Mouse (Mus musculus) retina, embryonic 14.5 days (tissue): ENCODE data around the gene Sertad3.
A peak's percentile ranks its signal among the peaks of the same experiment; 100 is the strongest.

Experiments
- DNase-seq: peaks from one replicate; pipeline ENCODE4 v3.0.0-alpha.2; 2015; ENCODE audit warnings: low spot score

The Sertad3 gene

GRCm38 (mm10) chr7:27473156-27473834, at the start of gene Sertad3:
Gene Sertad3, plus strand, starts transcription at chr7:27473768.
- DNase-seq: peak; percentile 99

GRCm38 (mm10) chr7:27427387-27427786, 46.2 kb upstream of the Sertad3 start:
- no peak for DNase-seq

- DNase-seq: no peak
Measured at GRCm38 (mm10) chr7:27428002-27428401, 45.6 kb upstream of the Sertad3 start.

GRCm38 (mm10) chr7:27429135-27429534, 44.4 kb upstream of the Sertad3 start:
- DNase-seq: no peak

GRCm38 (mm10) chr7:27433349-27433748, 40.2 kb upstream of the Sertad3 start:
- DNase-seq: no peak

GRCm38 (mm10) chr7:27433794-27434193, 39.8 kb upstream of the Sertad3 start:
- DNase-seq: no peak

GRCm38 (mm10) chr7:27437544-27437943, 36.0 kb upstream of the Sertad3 start:
- DNase-seq: peak; percentile 53

- no peak for DNase-seq
Measured at GRCm38 (mm10) chr7:27440014-27440413, 33.6 kb upstream of the Sertad3 start.

GRCm38 (mm10) chr7:27446051-27446450, 27.5 kb upstream of the Sertad3 start:
- no peak for DNase-seq

- peak; percentile 52 for DNase-seq
Measured at GRCm38 (mm10) chr7:27446521-27447418, 26.8 kb upstream of the Sertad3 start.

GRCm38 (mm10) chr7:27447419-27448286, 25.9 kb upstream of the Sertad3 start, which contains the start of the genes Sptbn4 and Blvrb:
Gene Sptbn4, minus strand, starts transcription at chr7:27447686.
Gene Blvrb, plus strand, starts transcription at chr7:27447978.
- peak; percentile 100 for DNase-seq

- no peak for DNase-seq
Measured at GRCm38 (mm10) chr7:27448421-27449206, 25.0 kb upstream of the Sertad3 start.

- DNase-seq: peak; percentile 78
Measured at GRCm38 (mm10) chr7:27449256-27449862, 24.2 kb upstream of the Sertad3 start.

GRCm38 (mm10) chr7:27451359-27451758, 22.2 kb upstream of the Sertad3 start:
- no peak for DNase-seq

GRCm38 (mm10) chr7:27452206-27452770, 21.3 kb upstream of the Sertad3 start:
- DNase-seq: no peak

- DNase-seq: no peak
Measured at GRCm38 (mm10) chr7:27454461-27455121, 19.0 kb upstream of the Sertad3 start.

GRCm38 (mm10) chr7:27455273-27455672, 18.3 kb upstream of the Sertad3 start:
- no peak for DNase-seq

- DNase-seq: no peak
Measured at GRCm38 (mm10) chr7:27458614-27459013, 15.0 kb upstream of the Sertad3 start.

- DNase-seq: no peak
Measured at GRCm38 (mm10) chr7:27459640-27460039, 13.9 kb upstream of the Sertad3 start.

- no peak for DNase-seq
Measured at GRCm38 (mm10) chr7:27460477-27460876, 13.1 kb upstream of the Sertad3 start.
